Mouse (Mus musculus): ENCODE data around the gene Avpr1a.
A peak's percentile ranks its signal among the peaks of the same experiment; 100 is the strongest.

The Avpr1a gene

GRCm38 (mm10) chr10:122447861-122448716 is at the start of gene Avpr1a:
Avpr1a (plus strand) TSS chr10:122448499.
- TF ChIP-seq GATA4 (IDR thresholded peaks at IDR 0.05; ENCODE audit: insufficient replicate concordance, low read length), result no peak

GRCm38 (mm10) chr10:122402270-122402669 is 46.0 kb upstream of the Avpr1a start:
- TF ChIP-seq GATA4 (IDR thresholded peaks at IDR 0.05; ENCODE audit: insufficient replicate concordance, low read length), result no peak

GRCm38 (mm10) chr10:122406333-122406732 is 42.0 kb upstream of the Avpr1a start:
- TF ChIP-seq GATA4 (IDR thresholded peaks at IDR 0.05; ENCODE audit: insufficient replicate concordance, low read length), result no peak

- TF ChIP-seq GATA4 (IDR thresholded peaks at IDR 0.05; ENCODE audit: insufficient replicate concordance, low read length), result no peak
Measured at GRCm38 (mm10) chr10:122408697-122409409, 39.4 kb upstream of the Avpr1a start.

- no peak for TF ChIP-seq GATA4 (IDR thresholded peaks at IDR 0.05; ENCODE audit: insufficient replicate concordance, low read length)
Measured at GRCm38 (mm10) chr10:122410791-122411190, 37.5 kb upstream of the Avpr1a start.

GRCm38 (mm10) chr10:122432690-122433089 is 15.6 kb upstream of the Avpr1a start:
- TF ChIP-seq GATA4 (IDR thresholded peaks at IDR 0.05; ENCODE audit: insufficient replicate concordance, low read length), result no peak

- no peak for TF ChIP-seq GATA4 (IDR thresholded peaks at IDR 0.05; ENCODE audit: insufficient replicate concordance, low read length)
Measured at GRCm38 (mm10) chr10:122447275-122447674, 1.0 kb upstream of the Avpr1a start.

- TF ChIP-seq GATA4 (IDR thresholded peaks at IDR 0.05; ENCODE audit: insufficient replicate concordance, low read length), result no peak
Measured at GRCm38 (mm10) chr10:122448717-122449611, 665 bp downstream of the Avpr1a start.

GRCm38 (mm10) chr10:122449856-122450255 is 1.6 kb downstream of the Avpr1a start:
- no peak for TF ChIP-seq GATA4 (IDR thresholded peaks at IDR 0.05; ENCODE audit: insufficient replicate concordance, low read length)

GRCm38 (mm10) chr10:122453466-122453865 is 5.2 kb downstream of the Avpr1a start:
- TF ChIP-seq GATA4 (IDR thresholded peaks at IDR 0.05; ENCODE audit: insufficient replicate concordance, low read length), result no peak

GRCm38 (mm10) chr10:122455793-122456192 is 7.5 kb downstream of the Avpr1a start:
- peak; percentile 62; the same call in 1 of the 2 replicates for TF ChIP-seq GATA4 (IDR thresholded peaks at IDR 0.05; ENCODE audit: insufficient replicate concordance, low read length)

- TF ChIP-seq GATA4 (IDR thresholded peaks at IDR 0.05; ENCODE audit: insufficient replicate concordance, low read length), result no peak
Measured at GRCm38 (mm10) chr10:122476846-122477245, 28.5 kb downstream of the Avpr1a start.

GRCm38 (mm10) chr10:122498551-122498950 is 50.3 kb downstream of the Avpr1a start:
- TF ChIP-seq GATA4 (IDR thresholded peaks at IDR 0.05; ENCODE audit: insufficient replicate concordance, low read length), result no peak

- no peak for TF ChIP-seq GATA4 (IDR thresholded peaks at IDR 0.05; ENCODE audit: insufficient replicate concordance, low read length)
Measured at GRCm38 (mm10) chr10:122499306-122499705, 51.0 kb downstream of the Avpr1a start.
